Mouse (Mus musculus): ENCODE measurements around the gene Nfia. TPM values are rescaled to one million over a fixed set of nuclear protein-coding genes. Genes with fewer than 3 reads are reported as not detected.
A peak's percentile ranks its signal among the peaks of the same experiment; 100 is the strongest.

Gene Nfia
- total RNA-seq, 2 experiments from 2014 or later: 97.1 to 99.7 TPM

- DNase-seq: no peak
- intact Hi-C loops (cut with DNase I): no loop called here
These were observed 87.8 kb downstream of the Nfia start for GRCm38 (mm10) chr4:97860376-97860775.

GRCm38 (mm10) chr4:97860791-97861344 lies 88.3 kb downstream of the Nfia start:
- intact Hi-C loops (cut with DNase I): no loop called here
- no peak for DNase-seq

GRCm38 (mm10) chr4:97862379-97862778 lies 89.8 kb downstream of the Nfia start:
- intact Hi-C loops (cut with DNase I): no loop called here

GRCm38 (mm10) chr4:97864276-97864675 lies 91.7 kb downstream of the Nfia start:
- DNase-seq: no peak
- intact Hi-C loops (cut with DNase I): no loop called here

More at GRCm38 (mm10) chr4:97862379-97862778, 89.8 kb downstream of the Nfia start:
- no peak for DNase-seq

GRCm38 (mm10) chr4:97865410-97865953 lies 92.9 kb downstream of the Nfia start:
- no peak for DNase-seq
- intact Hi-C loops (cut with DNase I): no loop called here

- DNase-seq: no peak
- intact Hi-C loops (cut with DNase I): no loop called here
These were observed 93.9 kb downstream of the Nfia start for GRCm38 (mm10) chr4:97866463-97866862.

- intact Hi-C loops (cut with DNase I): no loop called here
These were observed 95.9 kb downstream of the Nfia start for GRCm38 (mm10) chr4:97868307-97868937.

DNA sequence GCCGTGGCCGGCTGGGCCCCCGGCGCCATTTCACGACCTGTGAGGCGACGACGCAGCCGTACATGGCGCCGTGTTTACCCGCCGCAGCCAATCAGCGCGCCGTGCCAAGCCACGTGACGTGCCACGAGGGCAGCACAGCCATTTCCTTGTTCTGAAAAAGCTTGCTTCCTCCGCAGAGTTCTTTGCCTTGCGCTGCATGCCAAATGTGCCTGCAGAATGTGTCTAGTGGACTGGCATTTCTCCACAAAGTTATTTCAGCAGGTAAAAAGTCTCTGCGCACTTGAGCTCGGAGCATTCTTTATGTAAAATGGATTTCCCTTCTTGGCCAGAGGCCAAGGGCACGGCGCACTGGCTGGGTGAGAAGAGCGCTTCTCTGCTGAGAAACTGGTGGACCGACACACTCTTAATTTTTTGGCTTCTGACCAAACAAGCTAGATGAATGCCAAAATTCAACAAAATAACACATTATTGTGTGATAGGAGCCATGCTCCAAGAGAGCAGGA lies 96.5 kb downstream of the Nfia start:
- peak; percentile 98 for DNase-seq
- intact Hi-C loops (cut with DNase I): no loop called here

More at GRCm38 (mm10) chr4:97868307-97868937, 95.9 kb downstream of the Nfia start:
- peak; percentile 35 for DNase-seq

DNA sequence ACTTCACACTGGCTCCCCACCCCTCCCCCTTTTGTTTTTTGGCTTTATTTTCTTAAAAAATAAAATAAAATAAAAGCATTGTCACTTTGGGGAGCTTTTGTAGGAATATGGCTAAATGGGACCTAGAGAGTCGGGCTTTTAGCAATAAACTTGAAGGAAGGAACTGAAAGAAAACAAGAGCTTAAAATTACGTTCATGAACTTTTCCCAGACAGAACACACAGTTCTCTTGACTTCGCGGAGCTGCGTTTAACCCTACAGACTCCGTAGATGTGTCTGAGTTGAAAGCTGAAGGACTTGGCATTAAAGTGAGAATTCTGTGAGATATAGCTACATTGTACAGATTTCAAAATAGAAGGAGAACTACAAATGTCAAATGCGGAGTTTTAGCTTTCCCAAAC lies 96.9 kb downstream of the Nfia start:
- intact Hi-C loops (cut with DNase I): no loop called here
- DNase-seq: no peak

GRCm38 (mm10) chr4:97871770-97872439 lies 99.4 kb downstream of the Nfia start:
- peak; percentile 20 for DNase-seq
- intact Hi-C loops (cut with DNase I): no loop called here

DNA sequence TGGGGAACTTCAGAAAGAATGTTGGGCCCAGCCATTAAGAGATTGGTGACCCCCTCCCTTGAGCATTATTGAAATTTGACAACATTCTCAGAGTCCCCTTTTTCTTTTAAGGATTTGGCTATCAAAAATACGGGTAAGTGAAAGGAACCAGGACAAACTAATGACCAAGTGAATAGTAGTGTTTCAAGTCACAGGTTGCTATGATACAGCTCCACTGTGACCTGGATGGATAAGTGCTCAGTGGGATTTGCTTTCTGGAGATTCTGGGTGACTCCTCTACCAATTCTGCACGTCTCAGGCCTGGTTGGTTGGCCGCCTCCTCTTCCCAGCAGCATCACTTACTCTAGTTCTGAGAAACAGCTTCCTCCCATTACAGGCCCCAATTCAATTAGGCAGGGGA lies 102.4 kb downstream of the Nfia start:
- intact Hi-C loops (cut with DNase I): no loop called here
- no peak for DNase-seq

GRCm38 (mm10) chr4:97875901-97876300 lies 103.4 kb downstream of the Nfia start:
- DNase-seq: peak; percentile 38
- intact Hi-C loops (cut with DNase I): no loop called here

- intact Hi-C loops (cut with DNase I): no loop called here
- no peak for DNase-seq
These were observed 107.2 kb downstream of the Nfia start for GRCm38 (mm10) chr4:97879696-97880095.

- intact Hi-C loops (cut with DNase I): no loop called here
- peak; percentile 75 for DNase-seq
These were observed 107.9 kb downstream of the Nfia start for GRCm38 (mm10) chr4:97880120-97881055.

DNA sequence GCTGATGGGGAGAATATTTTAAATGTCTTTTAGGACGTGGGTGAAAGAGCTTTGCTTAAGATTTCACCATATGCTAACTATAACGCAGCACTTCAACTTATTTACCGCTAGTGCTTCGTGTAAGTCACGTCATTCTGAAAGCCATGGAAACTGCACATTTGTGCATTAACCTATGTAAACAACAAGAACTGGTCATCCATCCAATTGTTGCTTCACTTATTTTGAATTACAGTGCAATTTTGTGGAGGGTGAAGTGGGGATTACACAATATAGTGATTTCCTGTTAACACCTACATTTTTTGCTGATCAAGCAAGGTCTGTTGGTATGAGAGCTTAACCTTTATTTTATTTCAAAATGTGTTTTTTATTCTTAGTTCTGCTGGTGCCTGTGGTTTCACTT lies 113.0 kb downstream of the Nfia start:
- intact Hi-C loops (cut with DNase I): no loop called here
- DNase-seq: no peak

GRCm38 (mm10) chr4:97886220-97886619 lies 113.7 kb downstream of the Nfia start:
- intact Hi-C loops (cut with DNase I): no loop called here

GRCm38 (mm10) chr4:97887228-97887627 lies 114.7 kb downstream of the Nfia start:
- DNase-seq: no peak
- intact Hi-C loops (cut with DNase I): no loop called here

More at GRCm38 (mm10) chr4:97886220-97886619, 113.7 kb downstream of the Nfia start:
- no peak for DNase-seq

GRCm38 (mm10) chr4:97891063-97891462 lies 118.5 kb downstream of the Nfia start:
- DNase-seq: no peak
- intact Hi-C loops (cut with DNase I): no loop called here

GRCm38 (mm10) chr4:97891611-97892010 lies 119.1 kb downstream of the Nfia start:
- DNase-seq: no peak
- intact Hi-C loops (cut with DNase I): no loop called here
